Mouse (Mus musculus): ENCODE data around the gene Gdf7.

DNA sequence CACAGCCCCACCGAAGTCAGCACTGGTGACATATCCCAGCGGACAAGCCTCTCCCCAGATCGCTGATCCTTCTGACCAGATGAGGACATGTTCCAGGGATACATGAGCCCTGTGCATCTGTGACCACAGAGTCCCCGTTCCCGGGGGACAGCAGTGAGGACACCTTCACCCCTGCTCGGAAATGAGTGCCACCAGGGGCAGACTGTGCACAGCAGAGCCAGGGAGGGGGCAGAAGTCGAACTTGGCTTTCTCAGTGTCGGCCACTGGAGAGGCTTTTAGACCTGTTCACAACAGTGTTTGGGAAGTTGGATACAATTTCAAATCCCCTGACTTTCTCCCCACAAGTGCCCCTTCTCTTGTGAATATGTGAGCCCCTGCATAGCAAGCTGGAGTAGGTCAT, 12.3 kb downstream of the Gdf7 start:
- TF ChIP-seq CTCF (conservative IDR thresholded peaks at IDR 0.05; ENCODE audit: insufficient read depth, insufficient read length, low read depth, low read length), result no peak
- no peak for TF ChIP-seq POLR2A (IDR thresholded peaks at IDR 0.05; ENCODE audit: low read depth, low read length)

Data from kidney, adult 2 months (tissue).